Mouse (Mus musculus) gastrocnemius, adult 18-20 months (tissue): ENCODE results near the gene Zmynd8. TPM values are rescaled to one million over a fixed set of nuclear protein-coding genes. Genes with fewer than 3 reads are reported as not detected.

Experiments
- DNase-seq: peaks from one replicate; pipeline ENCODE4 v3.0.0; 2021; ENCODE audit warnings: low spot score
- long read RNA-seq, 2 experiments: library from polyadenylated mRNA; stranded (forward); transcript quantifications; one replicate each; pipeline ENCODE4 v2.0.0; 2021
- total RNA-seq, 2 experiments: library from RNA; stranded (reverse); gene quantifications; 2 replicates each; pipeline ENCODE4 v1.2.3; 2021

The Zmynd8 gene
- 10 to 100 TPM; 16.4 to 17.2 TPM for total RNA-seq
- long read RNA-seq, experiment 1, partial matches to known transcripts, result 3 of 5 reads
- long read RNA-seq, experiment 1, other reads (novel, unspliced or antisense), result 2 of 5 reads
- long read RNA-seq, experiment 2, partial matches to known transcripts, result 4 of 7 reads
- long read RNA-seq, experiment 2, other reads (novel, unspliced or antisense), result 2 of 7 reads

DNA sequence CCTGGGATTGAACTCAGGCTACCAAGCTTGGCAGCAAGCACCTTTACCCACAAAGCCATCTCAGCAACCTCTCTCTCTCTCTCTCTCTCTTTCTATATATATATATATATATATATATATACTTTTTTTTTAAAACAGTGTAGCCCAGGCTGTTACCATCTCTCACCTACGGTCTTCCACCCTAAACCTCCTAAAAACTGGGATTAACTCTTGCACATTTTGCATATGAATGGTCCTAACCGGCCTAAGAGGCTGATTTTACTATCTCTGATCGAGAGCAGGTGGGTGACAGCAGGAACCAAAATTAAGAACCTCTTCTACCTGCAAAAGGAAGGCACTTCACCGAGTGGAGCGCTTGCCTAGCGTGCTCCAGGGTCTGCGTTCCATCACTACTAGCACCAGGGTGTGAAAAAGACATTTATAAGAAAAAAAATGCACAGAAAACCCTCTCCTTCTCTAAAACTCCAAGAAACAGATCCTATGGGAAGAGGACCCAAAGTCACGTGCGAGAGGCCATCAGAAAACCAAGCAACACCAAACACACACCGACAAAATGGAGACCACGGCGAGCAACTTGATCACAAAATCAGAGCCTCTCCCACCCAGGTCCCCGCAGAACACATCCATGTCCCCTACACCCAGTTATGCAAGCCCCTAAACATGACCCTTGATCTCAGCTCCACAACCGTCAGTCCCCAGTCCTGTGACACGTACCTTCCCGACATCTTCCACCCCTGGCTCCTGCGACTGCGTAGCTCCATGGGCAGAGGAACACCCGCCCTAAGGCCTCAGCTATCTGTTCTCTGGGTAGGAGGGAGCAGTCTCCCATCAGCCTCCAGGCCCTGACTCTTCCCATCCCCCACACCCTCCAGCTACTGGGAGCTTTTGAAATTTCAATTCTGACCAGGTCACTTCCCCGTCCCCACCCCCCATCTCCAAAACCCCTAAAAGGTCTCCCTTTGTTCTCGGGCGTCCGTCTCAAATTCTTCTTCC, at the start of gene Zmynd8:
Gene Zmynd8 (minus strand): TSS at position 815 of the 993 bp plus-strand sequence.
- no peak for DNase-seq

DNA sequence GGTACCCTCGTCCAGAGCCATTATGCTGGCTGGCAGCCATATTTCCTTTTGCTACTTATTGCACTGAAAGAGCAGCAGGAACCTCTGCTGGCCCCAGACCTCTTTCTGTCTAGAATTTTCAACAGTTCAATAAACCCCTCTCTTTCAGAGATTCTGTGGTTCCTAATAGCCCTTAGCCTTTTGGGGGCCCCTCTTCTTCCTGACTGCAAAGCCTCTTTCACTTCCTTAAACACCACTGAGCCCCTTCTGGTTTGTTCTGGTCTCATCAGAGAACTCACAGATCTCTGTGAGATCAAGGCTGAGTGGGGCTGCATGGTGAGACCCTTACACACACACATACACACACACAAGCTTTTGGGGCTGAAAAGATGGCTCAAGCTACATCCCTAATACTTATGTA, 49.2 kb upstream of the Zmynd8 start:
- DNase-seq, result no peak

DNA sequence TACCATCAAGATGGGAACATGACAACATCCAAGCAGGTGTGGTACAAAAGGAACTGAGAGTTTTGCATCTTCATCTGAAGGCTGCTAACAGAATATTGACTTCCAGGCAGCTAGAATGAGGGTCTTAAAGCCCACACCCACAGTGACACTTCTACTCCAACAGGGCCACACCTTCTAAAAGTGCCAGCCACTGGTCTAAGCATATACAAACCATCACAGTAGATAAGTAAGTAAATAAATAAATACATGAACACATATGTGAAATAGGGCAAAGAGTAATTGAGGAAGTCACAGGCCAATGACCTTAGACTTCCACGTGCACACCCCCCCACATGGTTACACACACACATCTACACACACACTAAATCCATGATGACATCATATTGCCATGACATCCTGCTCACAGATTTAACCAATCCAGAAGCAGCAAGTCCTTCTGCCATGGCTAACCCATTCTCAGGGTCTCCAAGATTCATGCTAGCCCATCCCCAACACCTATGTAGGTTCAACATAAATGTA, 47.3 kb upstream of the Zmynd8 start:
- DNase-seq, result no peak

DNA sequence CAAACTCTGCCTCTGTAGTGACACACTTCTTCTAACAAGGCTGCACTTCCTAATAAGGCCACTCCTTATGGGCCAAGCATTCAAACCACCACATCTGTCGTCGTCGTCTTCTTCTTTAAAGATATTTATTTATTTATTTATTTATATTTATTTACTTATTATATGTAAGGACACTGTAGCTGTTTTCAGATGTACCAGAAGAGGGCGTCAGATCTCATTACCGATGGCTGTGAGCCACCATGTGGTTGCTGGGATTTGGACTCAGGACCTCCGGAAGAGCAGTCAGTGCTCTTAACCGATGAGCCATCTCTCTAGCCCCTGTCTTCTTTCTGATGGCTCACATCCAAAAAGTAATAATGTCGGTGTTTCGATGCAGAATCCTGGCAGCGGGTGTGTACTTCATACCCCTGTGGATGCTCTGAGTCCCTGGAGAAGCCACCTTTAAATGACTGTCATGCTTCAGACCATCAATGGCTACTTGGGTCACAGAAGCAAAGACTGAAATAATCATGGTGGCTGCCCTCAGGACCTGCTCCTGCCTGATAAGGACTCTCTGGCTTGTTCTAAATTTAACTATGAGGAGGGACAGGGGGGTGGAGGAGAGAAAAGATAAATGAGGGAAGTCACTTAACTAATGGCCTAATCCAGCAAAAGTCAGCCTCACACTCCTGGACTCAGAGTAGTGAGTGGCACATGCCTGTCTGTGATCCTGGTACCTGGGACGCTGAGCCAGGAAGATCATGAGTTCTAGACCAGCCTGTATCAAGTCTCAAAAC, 45.9 kb upstream of the Zmynd8 start:
- no peak for DNase-seq

DNA sequence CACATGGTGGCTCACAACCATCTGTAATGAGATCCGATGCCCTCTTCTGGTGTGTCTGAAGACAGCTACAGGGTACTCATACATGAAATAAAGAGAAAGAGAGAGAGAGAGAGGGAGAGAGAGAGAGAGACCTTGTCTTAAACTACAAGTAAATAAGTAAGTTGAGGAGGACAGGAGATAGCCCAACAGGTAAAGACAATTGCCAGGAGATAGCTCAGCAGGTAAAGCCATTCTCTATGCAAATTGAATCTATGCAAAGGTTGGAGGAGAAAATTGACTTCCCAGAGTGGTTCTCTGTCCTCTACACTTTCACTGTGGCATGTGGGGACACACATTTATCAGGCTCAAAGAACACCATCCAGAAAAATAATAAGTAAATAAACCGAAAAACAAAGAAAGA, 44.3 kb upstream of the Zmynd8 start:
- DNase-seq, result no peak

DNA sequence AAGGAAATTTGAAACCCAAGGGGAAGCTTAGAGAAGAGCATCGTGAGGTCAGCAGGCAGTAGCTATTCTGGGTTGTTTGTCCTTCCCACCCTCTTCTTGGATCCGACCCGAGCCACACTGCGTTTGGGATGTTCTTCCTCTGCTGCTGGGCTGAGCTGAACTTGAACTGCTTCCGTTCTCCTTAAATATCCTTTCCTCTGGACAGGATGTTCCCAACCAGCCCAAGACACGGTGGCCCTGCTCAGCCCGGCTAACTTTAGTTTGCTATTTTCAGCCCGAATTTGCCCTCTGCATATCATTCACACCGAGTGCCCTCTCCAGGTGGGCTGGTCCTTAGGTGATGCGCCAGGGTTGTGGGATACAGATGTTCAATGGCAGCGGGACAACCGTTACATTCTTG, 37.3 kb upstream of the Zmynd8 start:
- DNase-seq, result peak; percentile 88

DNA sequence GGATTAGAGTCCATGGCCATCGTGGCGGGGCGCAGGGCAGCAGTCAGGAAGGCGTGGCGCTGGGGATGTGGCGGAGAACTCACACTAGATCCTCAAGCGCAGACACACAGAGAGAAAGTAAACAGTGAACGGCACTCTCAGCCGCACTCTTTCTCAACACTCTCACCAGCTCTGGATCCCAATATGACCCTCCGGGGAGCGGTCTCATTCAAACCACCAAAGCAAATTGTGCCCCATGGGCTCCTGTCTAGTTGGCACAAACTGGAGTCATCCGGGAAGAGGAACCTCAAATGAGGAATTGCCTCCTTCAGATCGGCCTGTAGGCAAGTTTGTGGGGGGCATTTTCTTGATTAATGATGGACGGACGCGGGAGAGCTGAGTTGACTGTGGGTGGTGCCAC, 28.9 kb upstream of the Zmynd8 start:
- DNase-seq, result no peak

DNA sequence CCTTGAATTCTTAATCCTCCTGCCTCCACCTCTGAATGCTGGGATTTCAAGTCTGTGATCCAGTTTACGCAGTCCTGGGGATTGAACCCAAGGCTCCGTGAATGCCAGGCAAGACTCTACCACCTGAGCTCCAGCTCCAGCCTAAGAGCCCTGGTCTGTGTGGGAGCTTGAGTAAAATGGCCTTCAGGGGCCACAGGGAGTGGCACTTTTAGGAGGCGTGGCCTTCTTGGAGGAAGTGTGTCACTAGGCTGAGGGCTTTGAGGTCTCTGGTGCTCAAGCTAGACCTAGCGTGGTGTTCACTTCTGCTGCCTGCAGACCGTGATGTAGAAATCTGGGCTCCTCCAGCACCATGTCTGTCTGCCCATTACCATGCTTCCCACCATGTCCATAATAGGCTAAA, 27.4 kb upstream of the Zmynd8 start:
- no peak for DNase-seq

DNA sequence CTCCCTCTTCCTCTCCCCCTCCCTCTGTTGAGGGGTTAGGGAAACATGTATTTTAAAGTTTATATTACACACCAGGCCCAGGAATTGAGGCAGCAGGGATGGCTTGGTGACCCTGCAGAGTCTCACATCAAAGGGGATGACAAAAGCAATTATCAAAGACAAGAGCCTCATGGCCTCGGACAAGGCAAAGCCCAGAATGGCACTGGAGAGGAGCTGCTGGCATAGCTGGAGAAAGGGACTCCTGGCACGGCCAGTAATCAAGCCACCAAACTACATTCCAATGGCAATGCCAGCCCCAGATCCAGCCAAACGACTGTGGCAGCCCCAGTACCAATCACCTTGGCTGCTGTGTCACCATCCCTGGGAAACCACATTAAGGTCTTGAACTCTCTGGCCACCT, 26.3 kb upstream of the Zmynd8 start:
- no peak for DNase-seq

DNA sequence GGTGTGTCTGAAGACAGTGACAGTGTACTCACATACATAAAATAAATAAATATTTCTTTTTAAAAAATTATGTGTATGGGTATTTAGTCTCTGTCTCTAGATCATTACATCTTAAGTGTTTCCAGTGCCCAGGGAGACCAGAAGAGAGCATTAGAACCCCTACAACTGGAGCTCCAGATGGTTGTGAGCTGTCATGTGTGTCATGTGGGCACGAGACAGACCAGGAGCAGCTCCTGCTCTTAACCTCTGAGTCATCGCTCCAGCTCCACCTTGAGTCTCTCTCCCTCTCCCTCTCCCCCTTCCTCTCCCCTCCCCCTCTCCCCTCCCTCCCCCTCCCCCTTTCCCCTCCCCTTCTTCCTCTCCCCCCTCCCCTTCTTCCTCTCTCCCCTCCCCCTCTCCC, 25.9 kb upstream of the Zmynd8 start:
- no peak for DNase-seq

DNA sequence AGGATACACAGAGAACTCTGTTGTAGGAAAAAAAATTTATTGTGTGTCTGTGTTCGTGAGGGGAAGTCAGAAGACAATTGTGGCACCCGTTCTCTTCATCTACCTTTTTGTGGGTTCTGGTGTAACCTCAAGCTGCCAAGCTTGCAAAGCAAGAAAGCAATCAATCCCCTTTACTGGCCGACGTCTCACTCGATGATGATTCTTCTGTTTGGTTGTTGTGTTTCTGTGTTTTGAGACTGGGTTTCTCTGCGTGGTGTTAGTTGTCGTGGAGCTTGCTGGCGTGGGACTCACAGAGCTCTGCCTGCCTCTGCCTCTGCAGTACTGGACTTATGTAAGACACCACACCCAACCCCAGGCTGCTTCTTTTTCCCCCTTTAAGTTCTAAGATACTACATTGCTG, 24.9 kb upstream of the Zmynd8 start:
- DNase-seq, result no peak

DNA sequence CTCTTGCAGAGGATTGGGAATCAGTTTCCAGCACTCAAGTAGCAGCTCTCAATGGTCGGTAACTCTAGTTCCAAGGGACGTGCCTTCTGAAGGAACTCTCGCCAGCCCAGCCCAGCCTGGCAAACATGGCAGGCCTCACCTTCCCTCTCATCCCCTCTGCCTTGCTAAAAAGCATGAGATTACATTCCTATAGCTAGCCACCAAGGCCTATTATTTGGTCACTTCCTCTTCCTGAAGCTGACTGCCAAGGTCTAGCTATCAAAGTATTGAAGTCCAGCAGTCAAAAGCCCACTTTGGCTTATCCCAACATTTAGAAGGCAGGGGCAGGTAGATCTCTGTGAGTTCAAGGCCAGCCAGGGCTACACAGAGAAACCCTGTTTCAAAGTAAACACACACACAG, 24.2 kb upstream of the Zmynd8 start:
- DNase-seq, result no peak

DNA sequence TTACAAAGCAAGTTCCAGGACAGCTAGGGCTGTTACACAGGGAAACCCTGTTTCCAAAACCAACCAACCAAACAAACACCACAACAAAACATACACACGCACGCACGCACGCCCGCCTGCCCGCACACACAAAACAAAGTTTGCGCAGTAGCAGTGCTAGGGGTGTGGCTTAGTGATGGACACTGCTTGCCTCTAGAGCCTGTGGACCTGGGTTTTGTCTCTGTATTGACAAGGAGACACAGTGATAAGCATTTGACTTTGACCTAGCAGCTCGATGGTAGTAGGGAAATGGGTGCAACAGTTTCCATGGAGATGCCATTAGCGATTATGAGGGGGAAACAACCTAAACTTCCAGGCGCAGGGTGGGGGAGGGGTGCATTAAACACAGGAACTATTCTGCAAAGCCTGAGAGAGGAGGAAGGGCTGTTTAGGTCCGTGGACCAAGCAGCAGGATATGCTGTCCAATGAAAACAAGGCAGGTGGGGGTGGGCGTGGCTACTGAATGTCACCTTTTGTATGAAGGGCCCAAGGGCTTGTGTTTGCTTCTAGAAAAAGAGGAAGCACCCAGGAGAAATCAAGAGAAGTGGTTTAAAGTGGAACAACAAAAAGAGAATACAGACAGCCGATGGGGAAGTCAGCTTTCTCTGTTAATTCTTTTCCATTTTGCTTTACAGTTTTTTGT, 23.4 kb upstream of the Zmynd8 start:
- DNase-seq, result no peak

DNA sequence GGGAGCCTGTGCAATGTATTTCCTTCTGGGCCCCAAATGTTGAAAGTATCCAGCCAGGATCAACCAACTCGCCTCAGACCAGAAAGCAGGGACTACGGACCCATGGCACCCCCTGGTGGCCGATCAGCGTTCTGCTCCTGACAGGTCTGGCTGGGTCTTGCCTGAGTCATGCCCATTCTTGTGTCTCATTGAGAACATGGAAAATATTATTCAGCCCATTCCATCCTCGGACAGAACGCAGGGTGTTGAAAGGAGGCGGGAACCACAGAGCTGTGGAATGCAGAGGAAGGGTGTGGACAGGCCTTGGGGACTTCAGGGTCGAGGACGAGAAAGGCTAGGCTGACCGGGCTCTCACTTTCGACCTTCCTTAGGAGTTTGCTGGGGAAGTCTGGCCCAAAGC, 15.5 kb upstream of the Zmynd8 start:
- DNase-seq, result peak; percentile 98

DNA sequence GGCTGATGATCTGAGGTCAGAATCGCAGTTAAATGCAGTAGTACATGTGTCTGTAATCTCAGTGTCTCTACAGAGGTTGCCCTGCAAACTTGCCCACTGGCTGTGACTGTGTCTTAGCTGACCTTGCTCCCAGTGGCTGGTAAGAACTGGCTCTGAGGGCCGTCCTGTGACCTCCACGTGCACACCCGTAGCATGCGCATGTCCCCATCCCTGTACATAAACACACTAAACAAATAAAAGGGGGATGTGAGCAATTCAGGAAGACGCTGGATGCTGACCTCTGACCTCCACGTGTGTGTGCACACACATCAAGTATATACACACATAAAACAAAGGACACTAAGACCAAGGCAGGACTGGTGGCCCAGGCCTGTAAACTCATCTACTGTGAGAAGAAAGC, 14.3 kb upstream of the Zmynd8 start:
- no peak for DNase-seq

DNA sequence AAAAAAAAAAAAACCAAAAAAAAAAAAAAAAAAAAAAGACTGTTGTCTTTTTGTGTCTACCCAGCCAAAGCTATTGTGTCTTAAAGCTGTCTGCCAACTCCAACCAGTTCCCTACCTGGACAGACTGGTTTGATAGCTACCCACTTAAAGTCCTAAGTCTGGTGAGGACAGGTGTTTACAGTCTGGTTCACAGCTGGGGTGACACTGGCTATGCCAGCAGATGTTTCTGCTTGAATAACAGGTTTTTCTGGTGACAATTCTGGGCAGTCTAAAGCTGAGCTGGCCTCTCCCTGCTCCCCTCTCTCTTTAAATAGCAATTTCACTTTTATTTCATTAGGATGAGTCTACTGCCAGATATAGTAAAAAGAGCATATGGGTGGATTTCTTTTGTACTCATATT, 10.9 kb upstream of the Zmynd8 start:
- DNase-seq, result no peak

DNA sequence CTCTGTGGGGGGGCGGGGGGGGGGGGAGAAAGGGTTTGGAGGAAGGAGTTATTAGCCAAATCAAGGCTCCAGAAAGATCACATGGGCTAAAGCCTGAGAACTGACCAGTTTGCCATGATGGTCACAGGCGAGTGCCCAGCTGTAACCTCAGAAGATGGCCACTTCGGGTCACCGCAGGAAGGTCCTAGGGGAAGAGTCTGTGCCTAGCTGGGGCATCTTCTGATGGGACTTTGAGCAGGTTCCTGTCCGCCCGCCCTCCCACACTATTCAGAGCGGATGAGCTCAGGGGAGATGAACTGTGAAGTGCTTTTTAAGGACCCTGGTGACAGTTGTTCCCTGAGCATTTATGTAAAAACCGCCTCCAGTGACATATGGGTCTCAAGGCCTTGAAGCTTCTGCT, 8.4 kb upstream of the Zmynd8 start:
- DNase-seq, result no peak

DNA sequence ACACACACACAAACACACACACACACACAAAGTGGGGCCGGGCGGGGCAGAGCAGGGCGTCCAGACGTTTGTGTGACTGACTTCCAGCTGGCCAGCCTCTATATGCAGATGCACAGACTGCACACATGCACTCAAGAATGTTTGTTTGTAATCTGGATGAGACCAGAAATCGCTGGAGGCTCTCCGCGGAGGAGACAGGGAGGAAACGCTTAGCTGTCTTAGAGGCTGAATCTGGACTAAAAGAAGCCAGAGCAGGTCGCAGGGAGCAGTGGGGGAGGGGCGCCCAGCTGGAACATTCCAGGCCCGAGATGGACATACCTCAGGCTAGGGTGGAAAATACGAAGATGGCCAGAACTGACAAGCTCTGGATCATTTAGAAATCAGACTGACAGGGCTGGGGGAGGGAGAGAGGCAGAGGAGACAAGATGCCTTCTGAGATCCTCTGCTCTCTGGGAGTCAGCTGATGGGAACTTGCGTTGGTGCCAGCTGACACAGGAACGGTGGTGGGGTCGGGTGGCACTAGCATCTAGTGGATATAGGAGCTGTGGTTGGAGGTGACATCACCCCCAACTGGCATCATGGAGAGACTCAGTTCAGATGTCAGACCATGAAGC, 7.6 kb upstream of the Zmynd8 start:
- DNase-seq, result peak; percentile 63

DNA sequence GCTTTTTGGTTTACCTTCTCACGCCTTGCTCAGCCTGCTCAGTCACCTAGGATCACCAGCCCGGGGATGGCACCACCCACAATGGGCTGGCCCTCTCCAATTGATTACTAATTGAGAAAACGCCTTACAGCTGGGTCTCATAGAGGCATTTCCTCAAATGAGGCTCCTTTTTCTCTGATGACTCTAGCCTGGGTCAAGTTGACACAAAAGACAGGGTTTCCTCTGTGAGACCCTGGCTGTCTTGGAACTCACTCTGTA, 2.2 kb upstream of the Zmynd8 start:
- no peak for DNase-seq

DNA sequence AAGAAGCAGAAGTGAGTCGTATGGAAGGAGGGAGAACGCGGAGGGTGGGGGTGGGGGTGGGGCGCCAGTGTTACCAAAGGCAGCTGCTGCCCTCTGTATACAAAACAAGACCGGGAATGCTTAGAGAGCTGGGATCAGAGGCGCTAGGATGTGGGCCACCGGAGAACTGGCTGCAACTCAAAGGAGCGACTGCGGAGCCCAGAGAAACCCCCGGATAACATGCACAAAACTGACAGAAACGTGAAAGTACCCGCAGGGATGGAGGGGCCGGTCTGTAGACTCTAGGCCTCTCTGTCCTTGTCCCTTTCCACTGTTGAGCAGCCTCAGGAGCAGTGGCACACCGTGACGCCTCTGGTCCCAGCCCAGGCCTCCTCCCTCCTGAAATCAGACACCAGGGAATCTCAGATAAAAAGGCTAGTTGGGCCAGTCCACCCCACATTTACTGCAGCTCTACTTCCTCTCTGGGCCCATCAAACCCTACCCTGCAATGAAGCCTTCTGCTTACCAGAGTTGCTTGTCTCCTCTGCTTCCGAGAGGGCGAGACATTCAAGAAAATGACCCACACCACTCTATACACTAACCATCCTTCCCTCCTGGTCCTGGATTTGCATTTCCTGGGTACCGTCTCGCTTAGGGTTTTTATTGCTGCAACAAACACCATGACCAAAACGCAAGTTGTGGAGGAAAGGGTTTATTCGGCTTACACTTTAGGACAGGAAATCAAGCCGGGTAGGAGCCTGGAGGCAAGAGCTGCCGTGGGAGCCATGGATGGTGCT, 1.7 kb upstream of the Zmynd8 start:
- no peak for DNase-seq

DNA sequence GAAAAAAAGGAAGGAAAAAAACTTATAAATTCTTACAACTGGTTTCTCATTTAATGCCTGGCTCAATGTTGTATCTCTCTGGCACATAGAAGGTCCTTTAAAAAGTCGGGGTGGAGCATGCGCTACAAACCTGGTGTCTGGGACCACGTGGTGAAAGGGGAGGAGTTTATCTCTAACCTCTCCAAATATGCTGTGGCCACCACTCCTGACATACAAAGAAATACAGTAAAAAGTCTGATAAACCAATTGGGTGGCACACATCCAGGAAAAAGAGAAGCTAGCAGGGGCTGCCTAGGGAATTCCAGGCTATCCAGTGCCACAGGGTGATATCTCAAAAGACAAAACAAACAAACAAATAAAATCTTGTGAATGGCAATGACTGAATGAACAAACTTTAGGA, 1.1 kb upstream of the Zmynd8 start:
- DNase-seq, result no peak
